ENCODE assay signal across 8 mouse cellular contexts in genomic region chr2:84679016-84679415, GRCm38 (mm10). TPM values are rescaled to one million over a fixed set of nuclear protein-coding genes. Genes with fewer than 3 reads are reported as not detected.
DNase-seq lines count a peak whose midpoint lies in the region; ATAC-seq and TF ChIP-seq lines count a peak whose summit lies in the region.

Gene Tmx2 (minus strand): TSS chr2:84679140.

- no peaks in the 10 kb centered on the region for H3K9me3 ChIP-seq in hindbrain, embryonic 16.5 days (ENCODE audit: control insufficient read depth, low read length)
- no peaks in the 10 kb centered on the region for H3K9me3 ChIP-seq in liver, embryonic 15.5 days (replicated peaks)

- no peak for TF ChIP-seq CTCF in left cerebral cortex, adult 2 months (IDR thresholded peaks at IDR 0.05)

- no peak for DNase-seq in left cerebral cortex, adult 2 months (ENCODE audit: extremely low spot score in 1 of 2, low spot score in 2 of 2)
- DNase-seq in left cerebral cortex, adult 11 months (ENCODE audit: low spot score), result no peak
- DNase-seq in adrenal gland, postnatal 10 days, result no peak
- DNase-seq in gastrocnemius, adult 8-10 months (ENCODE audit: low spot score in 2 of 2), result no peak
- no peak for DNase-seq in right cerebral cortex, adult 2 months (ENCODE audit: low spot score in 2 of 2)
- DNase-seq in urinary bladder, postnatal 4 days (ENCODE audit: low spot score in 2 of 2), result no peak

- 19% methylated on average over 8 of the region's 8 CpGs for WGBS in hindbrain, embryonic 16.5 days
- WGBS in liver, embryonic 15.5 days (ENCODE audit: insufficient replicate concordance), result 7% methylated on average over 8 of the region's 8 CpGs

- H3K27ac ChIP-seq in left cerebral cortex, adult 2 months, result peak within 1 kb of the TSS; percentile 70; the same call in 1 of the 2 replicates
- H3K27ac ChIP-seq in hindbrain, embryonic 16.5 days (ENCODE audit: low read depth, low read length), result peak within 1 kb of the TSS; percentile 45
- H3K27ac ChIP-seq in liver, embryonic 15.5 days (replicated peaks), result peak within 1 kb of the TSS; percentile 90

- H3K4me1 ChIP-seq in hindbrain, embryonic 16.5 days (ENCODE audit: control insufficient read depth, insufficient read depth, low read depth, low read length), result peaks cover 21% of the 10 kb centered on the region
- H3K4me1 ChIP-seq in liver, embryonic 15.5 days (replicated peaks), result peaks cover 59% of the 10 kb centered on the region

- peaks cover 12% of the 10 kb centered on the region for H3K36me3 ChIP-seq in hindbrain, embryonic 16.5 days (ENCODE audit: control insufficient read depth, insufficient read depth, low read length)
- peaks cover 35% of the 10 kb centered on the region for H3K36me3 ChIP-seq in liver, embryonic 15.5 days (replicated peaks)

- H3K4me3 ChIP-seq in left cerebral cortex, adult 2 months, result peak within 1 kb of the TSS; percentile 89
- peak within 1 kb of the TSS; percentile 71 for H3K4me3 ChIP-seq in hindbrain, embryonic 16.5 days (ENCODE audit: low read length)
- H3K4me3 ChIP-seq in liver, embryonic 15.5 days (replicated peaks), result peak within 1 kb of the TSS; percentile 87

- intact Hi-C loops in left cerebral cortex, adult 2 months (cut with DNase I), result no loop called here

- peak within 1 kb of the TSS; percentile 73 for H3K9ac ChIP-seq in hindbrain, embryonic 16.5 days (ENCODE audit: low read depth, low read length)
- peak within 1 kb of the TSS; percentile 87 for H3K9ac ChIP-seq in liver, embryonic 15.5 days

- H3K27me3 ChIP-seq in hindbrain, embryonic 16.5 days (replicated peaks; ENCODE audit: control insufficient read depth, insufficient read depth, low read length), result no peaks in the 10 kb centered on the region
- no peaks in the 10 kb centered on the region for H3K27me3 ChIP-seq in liver, embryonic 15.5 days

- ATAC-seq in hindbrain, embryonic 16.5 days, result no peak
- ATAC-seq in liver, embryonic 15.5 days (ENCODE audit: insufficient read depth), result no peak

- H3K4me2 ChIP-seq in hindbrain, embryonic 16.5 days (ENCODE audit: low read length), result peak within 1 kb of the TSS; percentile 73
- H3K4me2 ChIP-seq in liver, embryonic 15.5 days, result peak within 1 kb of the TSS; percentile 81

RNA-seq across cellular contexts. Expression of gene Tmx2, which starts in this region (rescaled TPM):
- total RNA-seq in left cerebral cortex, adult 2 months (2021), result 100 to 1,000 TPM; 224 to 239 TPM
- total RNA-seq in adrenal gland, postnatal 10 days (2021), result 100 to 1,000 TPM in 1 of 2 experiments, 10 to 100 TPM in 1; 92.0 to 107 TPM
- total RNA-seq in gastrocnemius, adult 8-10 months (2022), result 10 to 100 TPM; 41.0 to 55.7 (median 49.0) TPM
- polyA plus RNA-seq in hindbrain, embryonic 16.5 days (2015; fragmentation: Nextera tagmentation; extraction: Ambion mirVana), result 342 and 364 TPM in 2 replicates
- 71.2 and 71.8 TPM in 2 replicates for polyA plus RNA-seq in liver, embryonic 15.5 days (2015; fragmentation: Nextera tagmentation; extraction: Ambion mirVana)
